Mouse (Mus musculus) kidney, postnatal 14 days (tissue): ENCODE data around the gene Tmem63a.
"Not testable (repeated sequence)": the region's sequence is repeated elsewhere in the genome, so short reads cannot be mapped to it uniquely, and the experiment has no call there.

Source experiments
- DNase-seq: peaks from one replicate; pipeline ENCODE4 v3.0.0; 2022; ENCODE audit warnings: mixed read lengths

Gene Tmem63a

DNA sequence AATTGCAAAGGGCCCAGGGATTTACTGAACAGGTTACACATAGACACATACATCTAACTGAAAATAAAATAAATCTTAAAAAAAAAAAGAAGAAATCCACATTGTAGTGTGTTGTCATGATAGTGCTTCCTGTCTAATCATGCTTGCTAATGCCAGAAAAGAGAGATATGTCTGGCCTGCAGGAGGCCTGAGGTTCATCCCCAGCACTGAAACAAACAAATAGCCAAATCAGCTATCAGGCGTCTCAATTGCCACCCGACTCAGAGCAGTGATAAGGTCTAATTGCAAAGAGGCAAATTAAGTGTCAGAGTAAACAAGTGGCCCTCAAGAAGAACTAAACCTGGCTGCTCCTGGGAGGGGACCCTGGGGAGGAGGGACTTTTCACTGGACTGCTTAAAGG is 12.5 kb upstream of the Tmem63a start:
- DNase-seq: no peak

DNA sequence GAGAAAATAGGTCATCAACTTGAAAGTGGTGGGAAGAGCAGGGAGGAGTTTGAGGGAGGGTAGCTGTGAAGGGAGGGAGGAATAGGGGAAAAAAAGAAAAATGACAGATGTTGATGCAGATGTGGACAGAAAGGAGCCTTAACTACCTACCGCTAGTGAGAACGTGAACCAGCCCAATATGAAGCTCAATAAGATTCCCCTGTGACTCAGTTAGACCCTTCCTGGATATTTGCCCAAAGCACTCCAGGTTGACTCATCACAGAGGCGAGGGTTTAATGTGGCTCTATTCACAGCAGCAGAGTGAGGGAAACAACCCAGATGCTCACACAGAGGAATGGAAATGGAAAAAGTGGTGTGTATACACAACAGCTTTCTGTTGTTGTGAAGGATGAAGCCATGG is 11.0 kb upstream of the Tmem63a start:
- no peak for DNase-seq

DNA sequence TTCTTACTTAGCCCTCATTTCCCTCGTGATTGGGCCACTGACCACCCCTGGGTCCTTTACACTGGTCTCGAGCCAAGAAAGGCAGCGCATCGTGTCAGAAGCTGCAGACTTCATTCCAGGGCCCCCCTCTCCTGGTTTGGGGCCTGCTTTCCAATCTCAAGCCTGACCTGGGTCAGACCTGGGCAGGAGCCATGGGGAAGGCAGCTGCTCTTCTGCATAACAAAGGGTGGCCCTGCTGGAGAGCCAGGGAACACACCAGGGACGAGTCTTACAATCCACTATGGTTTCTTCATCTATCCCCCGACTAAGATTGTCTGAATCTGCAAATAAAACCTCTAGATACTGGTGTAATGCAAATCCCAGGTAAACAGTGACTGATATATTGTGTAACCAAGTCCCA is 8.5 kb upstream of the Tmem63a start:
- DNase-seq: no peak

DNA sequence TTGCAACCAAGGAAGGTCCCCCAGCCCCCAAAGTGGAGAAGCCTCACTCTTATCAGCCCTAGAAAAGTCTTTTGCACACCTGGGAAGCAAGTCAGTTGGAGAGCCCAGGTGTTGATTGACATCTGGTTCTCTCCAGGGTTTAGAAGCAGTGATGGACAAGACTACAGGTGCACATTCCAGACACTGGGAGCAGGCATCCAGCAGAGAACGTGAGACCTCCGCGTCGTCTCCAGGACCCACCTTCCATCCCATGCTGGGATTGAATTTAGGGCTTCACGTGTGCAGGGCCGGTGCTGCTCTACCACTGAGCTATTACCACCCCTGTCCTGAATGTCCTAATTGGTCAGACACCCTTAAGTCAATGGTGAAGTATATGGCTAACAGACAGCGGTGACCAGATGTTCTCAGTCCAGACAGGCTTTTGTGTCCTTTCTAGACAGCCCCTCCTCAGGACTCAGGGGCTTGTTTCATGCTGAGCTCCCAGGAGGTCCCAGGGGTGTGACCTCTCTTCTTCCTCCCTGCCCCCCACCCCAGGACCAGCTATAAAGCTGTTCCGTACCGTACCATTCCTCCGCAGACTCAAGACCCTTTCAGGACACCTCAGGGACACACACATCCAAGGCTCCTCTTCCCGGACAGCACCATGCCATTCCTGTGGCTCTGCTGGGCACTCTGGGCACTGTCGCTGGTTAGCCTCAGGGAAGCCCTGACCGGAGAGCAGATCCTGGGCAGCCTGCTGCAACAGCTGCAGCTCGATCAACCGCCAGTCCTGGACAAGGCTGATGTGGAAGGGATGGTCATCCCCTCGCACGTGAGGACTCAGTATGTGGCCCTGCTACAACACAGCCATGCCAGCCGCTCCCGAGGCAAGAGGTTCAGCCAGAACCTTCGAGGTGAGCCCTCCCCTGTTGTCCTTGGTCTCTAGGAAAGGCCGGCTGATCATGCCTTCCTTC is 7.4 kb upstream of the Tmem63a start, which contains the start of gene Lefty1:
TSS of gene Lefty1 (plus strand) at position 556 of the 953 bp plus-strand sequence.
- DNase-seq: no peak

DNA sequence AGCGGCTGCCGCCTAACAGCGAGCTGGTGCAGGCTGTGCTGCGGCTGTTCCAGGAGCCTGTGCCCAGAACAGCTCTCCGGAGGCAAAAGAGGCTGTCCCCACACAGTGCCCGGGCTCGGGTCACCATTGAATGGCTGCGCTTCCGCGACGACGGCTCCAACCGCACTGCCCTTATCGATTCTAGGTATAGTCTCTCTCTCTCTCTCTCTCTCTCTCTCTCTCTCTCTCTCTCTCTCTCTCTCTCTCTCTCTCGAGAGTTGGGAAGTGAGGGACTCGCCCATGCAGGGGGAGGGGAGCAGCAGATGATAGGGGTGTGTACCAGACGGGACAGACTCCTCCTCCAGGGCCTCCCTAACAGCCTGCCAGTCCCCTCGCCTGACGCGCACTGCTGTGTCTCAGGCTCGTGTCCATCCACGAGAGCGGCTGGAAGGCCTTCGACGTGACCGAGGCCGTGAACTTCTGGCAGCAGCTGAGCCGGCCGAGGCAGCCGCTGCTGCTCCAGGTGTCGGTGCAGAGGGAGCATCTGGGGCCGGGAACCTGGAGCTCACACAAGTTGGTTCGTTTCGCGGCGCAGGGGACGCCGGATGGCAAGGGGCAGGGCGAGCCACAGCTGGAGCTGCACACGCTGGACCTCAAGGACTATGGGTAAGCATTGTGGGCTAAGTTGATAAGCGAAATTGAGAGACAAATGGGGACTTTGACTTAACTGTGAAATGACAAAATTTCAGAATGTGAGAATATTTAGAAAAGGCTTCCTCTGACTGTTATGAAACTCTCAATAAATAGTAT is 5.3 kb upstream of the Tmem63a start:
- peak; percentile 51 for DNase-seq

DNA sequence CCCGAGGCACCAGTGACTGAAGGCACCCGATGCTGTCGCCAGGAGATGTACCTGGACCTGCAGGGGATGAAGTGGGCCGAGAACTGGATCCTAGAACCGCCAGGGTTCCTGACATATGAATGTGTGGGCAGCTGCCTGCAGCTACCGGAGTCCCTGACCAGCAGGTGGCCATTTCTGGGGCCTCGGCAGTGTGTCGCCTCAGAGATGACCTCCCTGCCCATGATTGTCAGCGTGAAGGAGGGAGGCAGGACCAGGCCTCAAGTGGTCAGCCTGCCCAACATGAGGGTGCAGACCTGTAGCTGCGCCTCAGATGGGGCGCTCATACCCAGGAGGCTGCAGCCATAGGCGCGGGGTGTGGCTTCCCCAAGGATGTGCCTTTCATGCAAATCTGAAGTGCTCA is 4.5 kb upstream of the Tmem63a start:
- DNase-seq: not testable (repeated sequence)

DNA sequence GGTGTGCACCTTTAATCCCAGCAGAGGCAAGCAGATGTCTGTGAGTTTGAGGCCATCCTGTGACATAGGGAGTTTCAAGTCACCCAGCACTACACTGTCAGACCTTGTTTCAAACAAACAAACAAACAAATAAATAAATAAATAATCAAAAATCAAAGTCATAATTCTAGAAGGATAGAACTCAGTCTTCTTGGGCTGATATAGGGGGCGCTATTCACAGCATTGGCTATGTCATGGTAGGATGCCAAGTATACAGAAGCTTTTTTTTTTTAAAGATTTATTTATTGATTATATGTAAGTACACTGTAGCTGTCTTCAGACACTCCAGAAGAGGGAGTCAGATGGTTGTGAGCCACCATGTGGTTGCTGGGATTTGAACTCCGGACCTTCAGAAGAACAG is 3.4 kb upstream of the Tmem63a start:
- not testable (repeated sequence) for DNase-seq

DNA sequence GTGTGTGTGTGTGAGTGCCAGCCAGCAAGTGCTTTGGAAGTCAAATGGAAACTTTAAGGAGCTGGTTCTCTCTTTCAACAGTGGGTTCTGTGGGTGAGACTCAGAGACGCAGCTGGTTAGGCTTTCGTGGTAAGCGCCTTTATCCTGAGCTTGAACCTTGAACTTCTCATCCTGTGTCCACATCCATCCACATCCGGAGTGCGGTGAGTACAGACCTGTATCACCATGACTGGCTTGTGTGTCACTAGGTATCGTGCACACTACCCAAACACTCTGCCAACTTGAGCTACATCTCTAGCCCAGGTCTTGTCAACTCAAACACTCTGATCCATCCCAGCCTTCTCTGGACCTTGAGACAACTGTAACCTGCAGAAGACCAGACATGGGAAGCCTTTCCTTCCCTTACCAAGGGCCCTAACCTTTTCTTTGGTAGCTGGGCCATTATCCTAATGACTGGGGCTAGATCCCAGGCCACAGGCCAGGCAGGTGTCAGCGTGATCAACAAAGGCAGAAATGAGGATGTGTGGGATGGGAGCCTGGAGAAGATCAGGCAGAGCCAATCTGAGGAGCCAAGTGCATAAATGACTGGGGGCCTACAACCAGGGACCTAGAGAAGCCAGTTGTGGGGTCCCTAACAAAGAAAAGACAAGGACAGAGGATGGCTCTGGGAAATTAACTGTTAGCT is 1.2 kb upstream of the Tmem63a start:
- DNase-seq: no peak

DNA sequence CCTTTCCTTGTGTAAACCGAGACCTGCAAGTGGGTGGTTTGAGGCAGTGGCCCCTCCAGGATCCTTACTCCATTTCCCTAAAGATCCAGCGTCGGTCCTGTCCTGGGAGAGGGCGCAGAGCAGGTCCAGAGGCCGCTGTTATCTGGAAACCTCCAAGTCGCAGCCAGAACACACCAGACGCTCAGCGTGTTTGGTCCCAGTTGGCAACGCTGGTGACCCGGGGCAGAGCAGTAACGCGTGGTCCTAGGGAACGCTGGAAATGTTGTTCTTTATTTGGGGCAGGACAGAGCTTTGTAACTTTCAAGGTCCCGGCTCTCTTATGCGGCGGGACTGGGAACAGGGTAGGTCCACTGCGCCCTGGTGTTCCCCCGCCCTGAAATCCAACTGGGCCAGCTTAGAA is 418 bp upstream of the Tmem63a start:
- no peak for DNase-seq

DNA sequence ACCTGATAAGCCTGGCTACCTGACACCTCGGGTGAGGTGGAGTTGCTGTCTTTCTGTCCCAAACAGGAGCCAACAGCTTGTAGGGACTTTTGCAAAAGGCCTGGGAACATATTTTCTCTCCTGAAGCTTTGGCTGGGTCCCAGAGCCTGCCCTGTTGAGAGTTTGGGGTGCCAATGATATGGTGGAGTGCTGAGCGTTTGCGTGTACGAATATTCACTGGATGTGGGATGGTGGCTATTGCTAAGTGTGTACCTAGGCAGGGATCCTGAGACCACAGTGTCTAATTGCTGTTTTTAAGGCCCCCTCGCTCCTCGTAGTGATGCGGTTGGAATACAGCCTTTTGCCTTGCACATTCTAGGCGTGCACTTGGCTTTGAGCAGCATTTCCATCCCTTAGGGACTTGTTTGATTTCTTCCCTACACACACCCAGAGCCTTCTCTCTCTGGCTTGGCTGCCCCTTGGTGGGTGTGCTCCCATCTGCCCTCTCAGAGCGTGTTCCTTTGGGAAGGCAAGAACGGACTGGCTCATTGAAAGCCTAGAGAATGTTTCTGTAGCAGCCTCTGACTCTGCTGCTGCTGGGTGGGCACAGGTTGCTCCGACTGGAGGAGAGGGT is 994 bp downstream of the Tmem63a start:
- DNase-seq: peak; percentile 18

DNA sequence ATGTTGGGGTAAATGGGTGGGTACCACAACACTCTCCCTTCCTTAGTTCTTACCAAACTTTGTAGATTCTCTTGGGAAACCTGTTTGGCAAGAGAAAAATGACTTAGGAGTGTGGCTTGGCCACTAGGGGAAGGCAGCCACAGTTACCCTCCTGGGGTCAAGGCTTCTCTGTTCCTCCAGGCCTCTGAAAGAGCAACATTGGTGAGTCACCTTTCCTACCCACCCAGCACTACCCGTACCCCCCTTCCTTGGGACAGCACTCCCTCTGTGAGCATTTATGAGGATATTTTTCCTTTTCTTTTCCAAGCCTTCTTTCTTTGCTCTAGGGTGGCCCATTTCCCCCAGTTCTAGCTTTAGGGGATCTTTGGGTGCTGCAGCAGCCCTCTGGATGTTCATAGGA is 1.8 kb downstream of the Tmem63a start:
- no peak for DNase-seq

DNA sequence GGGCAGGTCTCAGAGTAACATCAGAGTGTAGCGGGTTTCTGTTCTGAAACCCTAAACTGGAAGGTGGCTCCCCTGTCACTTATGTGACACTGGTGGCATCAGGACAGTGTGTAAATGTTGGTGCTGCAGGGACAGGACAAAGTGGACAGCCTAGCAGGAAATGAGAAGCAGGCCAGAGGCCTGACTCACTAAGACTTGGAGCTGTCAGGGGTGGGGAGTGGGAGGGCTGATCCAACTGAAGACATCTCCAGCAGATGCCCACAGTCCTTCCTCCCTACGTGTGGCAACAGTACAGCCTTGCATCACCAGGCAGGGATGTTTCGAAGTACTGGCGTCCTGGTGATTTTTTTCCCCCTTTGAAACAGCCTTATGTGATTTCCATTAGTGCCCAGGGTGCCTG is 2.4 kb downstream of the Tmem63a start:
- no peak for DNase-seq

DNA sequence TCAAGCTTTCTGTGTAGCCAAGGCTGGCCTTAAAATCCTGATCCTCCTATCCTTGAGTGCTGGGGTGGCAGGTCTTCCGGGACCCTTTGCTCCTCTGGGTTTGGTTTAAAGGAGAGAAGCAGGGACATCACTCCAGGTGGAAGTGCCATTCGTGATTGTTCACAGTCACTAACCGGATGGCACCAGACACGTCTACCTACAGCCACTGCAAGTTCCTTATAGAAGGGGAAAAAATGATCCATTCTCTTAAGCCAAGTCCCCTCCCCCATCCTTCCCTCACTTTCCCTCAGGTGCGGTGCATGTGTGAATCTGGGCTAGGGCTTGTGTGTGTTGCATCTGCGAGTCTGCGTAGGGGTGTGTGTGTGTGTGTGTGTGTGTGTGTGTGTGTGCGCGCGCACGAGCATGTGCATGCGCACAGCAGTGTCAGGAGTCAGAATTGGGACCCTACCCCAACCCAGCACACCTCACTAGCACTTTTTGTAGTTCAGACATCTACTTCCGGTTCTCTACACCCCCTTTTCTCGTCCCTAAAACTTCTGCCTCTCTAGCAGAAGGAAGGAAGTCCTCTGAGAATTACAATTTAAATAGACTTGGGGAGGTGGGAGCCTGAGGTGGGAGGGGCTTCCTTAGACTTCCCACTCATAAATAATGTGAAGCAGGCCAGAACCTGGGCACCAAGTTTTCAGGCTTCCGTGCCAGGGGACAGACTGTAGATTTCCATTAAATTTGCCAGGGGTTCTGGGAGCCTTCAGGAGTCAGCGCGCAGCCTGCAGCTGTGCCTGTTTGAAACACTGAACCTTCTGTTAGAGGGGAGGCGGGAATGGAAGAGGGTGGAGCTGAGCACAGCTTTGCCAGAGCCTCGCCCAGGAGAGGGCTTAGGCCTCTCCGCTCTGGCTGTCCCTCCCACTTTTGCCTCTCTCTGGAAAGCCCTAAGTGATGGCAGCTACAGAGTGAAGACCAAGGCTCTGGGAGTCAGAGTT is 3.1 kb downstream of the Tmem63a start:
- peak; percentile 66 for DNase-seq

DNA sequence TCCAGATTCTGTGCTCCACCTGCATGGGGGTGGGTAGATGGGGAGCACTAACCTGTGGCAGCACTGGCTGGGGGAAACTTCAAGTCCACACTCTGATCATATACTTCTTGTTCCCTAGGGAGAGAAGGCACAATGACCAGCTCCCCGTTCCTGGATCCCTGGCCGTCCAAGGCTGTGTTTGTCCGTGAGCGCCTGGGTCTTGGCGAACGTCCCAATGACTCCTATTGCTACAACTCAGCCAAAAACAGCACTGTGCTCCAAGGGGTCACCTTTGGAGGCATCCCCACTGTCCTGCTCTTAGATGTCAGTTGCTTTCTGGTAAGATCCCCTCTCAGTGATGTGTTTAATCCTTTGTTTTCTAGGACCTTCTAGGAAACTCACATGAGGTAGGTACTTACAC is 4.3 kb downstream of the Tmem63a start:
- DNase-seq: no peak

DNA sequence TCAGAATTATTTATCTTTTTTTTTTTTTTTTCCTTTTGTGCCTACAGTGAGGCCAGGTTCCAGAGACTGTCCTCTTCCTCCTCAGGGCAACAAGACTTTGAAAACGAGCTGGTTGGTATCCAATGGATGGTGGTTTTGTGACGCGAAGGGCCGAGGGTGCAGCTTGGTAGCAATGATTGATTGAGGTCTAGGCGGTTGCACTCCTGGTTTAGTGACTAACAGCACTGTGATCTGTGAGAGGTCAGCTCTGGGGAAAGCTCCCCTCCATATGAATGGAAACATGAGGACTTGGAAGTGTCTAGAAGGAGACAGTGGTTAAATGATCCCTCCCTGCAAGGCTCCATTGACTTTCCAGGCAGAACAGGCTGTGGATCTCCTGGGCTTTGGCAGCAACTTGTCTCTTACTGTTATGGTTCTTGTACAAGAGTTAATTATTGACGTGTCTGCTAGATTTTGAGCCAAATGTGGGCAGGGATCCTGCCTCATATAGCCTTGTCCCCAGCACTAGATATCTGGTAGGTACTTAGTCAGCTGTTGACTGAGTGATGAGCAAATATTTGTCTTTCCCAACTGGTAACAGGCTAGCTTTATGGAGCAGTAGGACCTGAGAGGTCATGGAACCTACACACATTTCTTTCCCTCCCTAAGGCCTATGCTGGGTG is 10.1 kb downstream of the Tmem63a start:
- peak; percentile 58 for DNase-seq

DNA sequence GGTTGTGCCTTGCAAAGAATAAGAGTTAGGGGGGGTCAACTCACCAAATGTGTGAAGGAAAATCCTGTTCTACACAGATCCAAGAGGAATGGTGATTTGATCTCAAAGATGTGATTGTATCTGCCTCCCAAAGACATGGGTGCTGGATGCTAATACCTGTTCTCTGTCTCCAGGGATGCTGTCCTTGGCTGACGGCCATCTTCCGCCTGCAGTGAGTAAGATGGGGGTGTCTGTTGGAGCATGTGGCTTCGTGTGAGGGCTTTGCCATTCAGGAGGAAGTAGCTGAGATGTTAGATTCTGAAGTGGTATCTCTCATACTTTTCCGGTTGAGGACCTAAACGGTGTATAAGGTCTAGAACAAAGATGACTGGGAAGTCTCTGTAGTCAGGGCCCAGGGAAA is 10.7 kb downstream of the Tmem63a start:
- no peak for DNase-seq

DNA sequence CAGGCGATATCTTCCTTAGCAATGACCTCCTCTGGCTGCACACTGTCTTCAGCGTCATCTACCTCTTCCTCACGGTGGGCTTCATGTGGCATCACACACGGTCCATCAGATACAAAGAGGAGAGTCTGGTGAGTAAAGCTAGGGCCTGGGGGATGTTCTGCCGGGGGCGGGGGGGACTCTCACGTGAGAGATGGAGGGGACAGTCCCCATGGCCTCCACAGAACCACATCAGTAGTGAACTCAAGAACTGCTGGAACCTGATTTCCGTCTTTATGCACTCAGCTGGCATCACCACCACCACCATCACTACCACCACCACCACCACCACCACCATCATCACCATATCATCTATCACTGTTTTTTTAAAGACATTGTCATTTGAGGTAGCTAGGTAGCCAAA is 14.3 kb downstream of the Tmem63a start:
- DNase-seq: no peak

DNA sequence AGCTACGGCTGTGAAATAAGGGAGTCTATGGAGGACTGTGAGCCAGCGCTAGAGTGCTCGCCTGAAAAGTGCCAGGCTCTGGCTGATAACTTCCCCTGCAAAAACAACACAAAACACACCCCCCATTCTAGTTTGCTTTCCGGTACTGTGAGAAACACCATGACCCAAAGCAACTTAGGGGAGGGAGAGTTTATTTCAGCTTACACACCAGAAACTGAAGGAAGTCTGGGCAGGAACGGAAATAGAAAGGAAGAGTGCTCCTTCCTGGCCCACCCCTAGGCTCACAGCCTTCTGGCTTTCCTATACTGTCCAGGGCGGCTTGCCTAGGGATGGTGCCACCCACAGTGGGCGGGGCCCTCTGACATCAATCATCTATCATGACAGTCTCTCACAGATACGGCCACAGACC is 14.8 kb downstream of the Tmem63a start:
- peak; percentile 75 for DNase-seq

DNA sequence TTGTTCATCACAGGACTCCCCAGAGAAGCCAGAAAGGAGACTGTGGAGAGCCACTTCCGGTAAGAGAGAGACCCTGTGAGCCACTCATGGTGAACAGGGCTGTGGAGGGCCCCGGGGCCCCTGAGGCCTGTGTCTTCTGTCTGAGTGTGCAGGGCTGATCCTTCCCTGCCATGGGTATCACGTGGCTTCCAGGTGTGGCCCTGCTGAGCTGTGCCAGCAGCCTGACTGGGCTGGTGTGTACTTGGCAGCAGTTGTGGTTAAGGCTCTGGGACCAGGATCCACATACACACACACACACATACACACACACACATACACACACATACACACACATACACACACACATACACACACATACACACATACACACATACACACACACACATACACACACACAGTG is 15.8 kb downstream of the Tmem63a start:
- no peak for DNase-seq

DNA sequence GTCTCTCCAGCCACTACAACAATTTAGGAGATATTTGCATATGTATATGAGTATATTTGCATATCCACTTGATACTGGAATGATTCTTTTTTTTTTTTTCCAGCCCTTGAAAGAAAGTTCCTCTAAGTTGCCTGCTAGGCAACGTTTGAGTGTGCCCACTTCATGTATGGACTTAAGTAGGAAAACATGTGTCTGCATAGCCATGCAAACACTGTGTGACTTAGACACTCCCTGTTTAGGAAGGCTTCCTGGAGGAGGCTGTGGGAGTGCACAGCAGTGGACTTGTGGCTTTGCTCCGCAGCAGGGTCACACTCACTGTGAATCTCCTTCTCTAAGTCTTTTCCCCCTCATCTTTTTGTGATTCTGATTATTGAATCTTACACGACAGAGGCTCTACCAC is 16.7 kb downstream of the Tmem63a start:
- no peak for DNase-seq

DNA sequence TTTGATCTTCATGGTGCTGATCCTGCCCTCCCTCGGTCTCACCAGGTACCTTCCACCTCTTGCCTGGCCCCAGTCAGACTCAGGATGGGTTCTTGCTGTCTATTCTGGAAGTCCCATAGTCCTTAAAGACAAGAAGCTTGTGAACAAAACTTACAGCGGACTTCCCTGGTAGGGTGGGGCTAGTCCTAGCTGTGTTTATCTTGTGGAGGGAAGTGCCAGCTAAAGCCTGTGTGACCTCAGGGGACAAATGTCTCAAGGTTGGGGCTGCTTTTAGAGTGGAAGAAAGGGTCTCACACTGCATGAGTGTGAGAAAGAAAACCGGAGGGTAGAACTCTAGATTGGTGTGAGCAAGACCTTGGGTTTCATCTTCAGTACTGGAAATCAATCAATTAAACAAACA is 23.6 kb downstream of the Tmem63a start:
- DNase-seq: no peak
